Comparison of ENCODE assay signal across 9 mouse cellular contexts in genomic region chr7:6430342-6430741, GRCm38 (mm10). TPM values are rescaled to one million over a fixed set of nuclear protein-coding genes. Genes with fewer than 3 reads are reported as not detected.
DNase-seq lines count a peak whose midpoint lies in the region; ATAC-seq and TF ChIP-seq lines count a peak whose summit lies in the region.
"Had no signal": no experiment of that assay in that cellular context is flagged by ENCODE, and none has a peak within 500 bp of the region (broad histone marks: within the 10 kb centered on the region; RNA-seq: fewer than 3 reads in every experiment).

No protein-coding gene starts in this region.

- H3K36me3 ChIP-seq in forebrain, embryonic 14.5 days (ENCODE audit: control insufficient read depth, insufficient read depth, low read length) = no peaks in the 10 kb centered on the region
- no peaks in the 10 kb centered on the region for H3K36me3 ChIP-seq in forebrain, embryonic 15.5 days

- no peak overlapping the region for H3K4me2 ChIP-seq in forebrain, embryonic 14.5 days (ENCODE audit: low read length)
- H3K4me2 ChIP-seq in forebrain, embryonic 15.5 days (replicated peaks) = no peak overlapping the region

- no peak for ATAC-seq in forebrain, embryonic 14.5 days
- no peak for ATAC-seq in forebrain, embryonic 15.5 days (replicated peaks)
- peak; percentile 87 for ATAC-seq in common myeloid progenitor, adult 5-6 weeks (replicated peaks; ENCODE audit: low read depth, poor library complexity, severe bottlenecking)
- no peak for ATAC-seq in erythroid progenitor cell, adult 5-6 weeks (replicated peaks; ENCODE audit: low FRiP score, poor library complexity, severe bottlenecking)

- no peaks in the 10 kb centered on the region for H3K9me3 ChIP-seq in forebrain, embryonic 14.5 days (replicated peaks; ENCODE audit: control insufficient read depth, low read length)
- no peaks in the 10 kb centered on the region for H3K9me3 ChIP-seq in forebrain, embryonic 15.5 days

- no peak overlapping the region for H3K27ac ChIP-seq in forebrain, embryonic 14.5 days (ENCODE audit: low read depth, low read length)
- no peak overlapping the region for H3K27ac ChIP-seq in forebrain, embryonic 15.5 days (replicated peaks)

- TF ChIP-seq CTCF in lung, adult 2 months (IDR thresholded peaks at IDR 0.05; ENCODE audit: insufficient read depth, low read length) = peak; percentile 75

- H3K4me1 ChIP-seq in forebrain, embryonic 14.5 days (ENCODE audit: control insufficient read depth, insufficient read depth, low read length) = peaks cover 4% of the 10 kb centered on the region
- H3K4me1 ChIP-seq in forebrain, embryonic 15.5 days = peaks cover 11% of the 10 kb centered on the region
- H3K4me1 ChIP-seq in lung, adult 2 months (ENCODE audit: control insufficient read depth, insufficient read depth, low read length) = no peaks in the 10 kb centered on the region

- H3K9ac ChIP-seq in forebrain, embryonic 14.5 days (ENCODE audit: low read length) = no peak overlapping the region
- H3K9ac ChIP-seq in forebrain, embryonic 15.5 days (replicated peaks) = no peak overlapping the region

- H3K4me3 ChIP-seq in forebrain, embryonic 14.5 days (ENCODE audit: low read depth, low read length) = no peak overlapping the region
- H3K4me3 ChIP-seq in forebrain, embryonic 15.5 days = no peak overlapping the region
- no peak overlapping the region for H3K4me3 ChIP-seq in lung, adult 2 months (replicated peaks; ENCODE audit: extremely low read depth, low read depth, low read length)

- no peaks in the 10 kb centered on the region for H3K27me3 ChIP-seq in forebrain, embryonic 14.5 days (replicated peaks; ENCODE audit: control insufficient read depth, insufficient read depth, low read length)
- no peaks in the 10 kb centered on the region for H3K27me3 ChIP-seq in forebrain, embryonic 15.5 days

- WGBS in forebrain, embryonic 14.5 days = 34% methylated on average over 2 of the region's 2 CpGs
- 30% methylated on average over 2 of the region's 2 CpGs for WGBS in forebrain, embryonic 15.5 days
- 31% methylated on average over 2 of the region's 2 CpGs for WGBS in lung, adult 2 months

- DNase-seq in forebrain, embryonic 14.5 days (ENCODE audit: low spot score) = peak; percentile 24
- peak; percentile 26 for DNase-seq in right cerebral cortex, postnatal 14 days
- no peak for DNase-seq in right cerebral cortex, adult 2 months (ENCODE audit: low spot score in 2 of 2)
- DNase-seq in lung, adult 2 months = peak; percentile 8
- DNase-seq in ovary, postnatal 36 days (ENCODE audit: low spot score) = no peak

- TF ChIP-seq POLR2A in lung, adult 2 months (IDR thresholded peaks at IDR 0.05; ENCODE audit: borderline replicate concordance, extremely low read depth, low read depth, low read length) = no peak

RNA-seq across cellular contexts. Expression of gene Olfr1344, which starts 8.1 kb away (rescaled TPM):
- 0.14 TPM in 1 of 2 replicates, not detected in the other for polyA plus RNA-seq in forebrain, embryonic 14.5 days (2014; fragmentation: Nextera tagmentation; extraction: Ambion mirVana)
- polyA plus RNA-seq in forebrain, embryonic 15.5 days (2015; fragmentation: Nextera tagmentation; extraction: Ambion mirVana) = not detected in 2 replicates
- not detected in 2 replicates for total RNA-seq in common myeloid progenitor, adult 5-6 weeks (2017)
- polyA plus RNA-seq in lung, adult 2 months (2012; rRNA removed) = not detected in 2 replicates
- not detected in 2 replicates for total RNA-seq in erythroid progenitor cell, adult 5-6 weeks (2015; ENCODE audit: low replicate concordance)
- not detected in 2 replicates for total RNA-seq in erythroid progenitor cell, adult 5-6 weeks (2017; ENCODE audit: low replicate concordance)

RNA-seq across cellular contexts. Expression of gene Gm20715, which starts 20.3 kb away (rescaled TPM):
- polyA plus RNA-seq in forebrain, embryonic 14.5 days (2014; fragmentation: Nextera tagmentation; extraction: Ambion mirVana) = not detected in 2 replicates
- 0.06 TPM in 1 of 2 replicates, not detected in the other for polyA plus RNA-seq in forebrain, embryonic 15.5 days (2015; fragmentation: Nextera tagmentation; extraction: Ambion mirVana)
- total RNA-seq in common myeloid progenitor, adult 5-6 weeks (2017) = not detected in 2 replicates
- polyA plus RNA-seq in lung, adult 2 months (2012; rRNA removed) = 0.03 TPM in 1 of 2 replicates, not detected in the other
- total RNA-seq in erythroid progenitor cell, adult 5-6 weeks (2015; ENCODE audit: low replicate concordance) = not detected in 2 replicates
- total RNA-seq in erythroid progenitor cell, adult 5-6 weeks (2017; ENCODE audit: low replicate concordance) = not detected in 2 replicates
- polyA plus RNA-seq: neural tube, embryonic 14.5 days had no signal

RNA-seq across cellular contexts. Expression of gene Olfr1336, which starts 25.6 kb away (rescaled TPM):
- not detected in 2 replicates for polyA plus RNA-seq in forebrain, embryonic 14.5 days (2014; fragmentation: Nextera tagmentation; extraction: Ambion mirVana)
- polyA plus RNA-seq in forebrain, embryonic 15.5 days (2015; fragmentation: Nextera tagmentation; extraction: Ambion mirVana) = 0.03 TPM in 1 of 2 replicates, not detected in the other
- not detected in 2 replicates for total RNA-seq in common myeloid progenitor, adult 5-6 weeks (2017)
- polyA plus RNA-seq in lung, adult 2 months (2012; rRNA removed) = not detected in 2 replicates
- total RNA-seq in erythroid progenitor cell, adult 5-6 weeks (2015; ENCODE audit: low replicate concordance) = not detected in 2 replicates
- not detected in 2 replicates for total RNA-seq in erythroid progenitor cell, adult 5-6 weeks (2017; ENCODE audit: low replicate concordance)

RNA-seq across cellular contexts. Expression of gene Smim17, which starts 31.8 kb away (rescaled TPM):
- polyA plus RNA-seq in forebrain, embryonic 14.5 days (2014; fragmentation: Nextera tagmentation; extraction: Ambion mirVana) = 3.0 and 3.5 TPM in 2 replicates
- polyA plus RNA-seq in forebrain, embryonic 15.5 days (2015; fragmentation: Nextera tagmentation; extraction: Ambion mirVana) = 2.6 and 3.4 TPM in 2 replicates
- total RNA-seq in common myeloid progenitor, adult 5-6 weeks (2017) = not detected in 2 replicates
- not detected in 2 replicates for polyA plus RNA-seq in lung, adult 2 months (2012; rRNA removed)
- not detected in 2 replicates for total RNA-seq in erythroid progenitor cell, adult 5-6 weeks (2015; ENCODE audit: low replicate concordance)
- not detected in 2 replicates for total RNA-seq in erythroid progenitor cell, adult 5-6 weeks (2017; ENCODE audit: low replicate concordance)

RNA-seq across cellular contexts. Expression of gene Olfr1346, which starts 36.6 kb away (rescaled TPM):
- not detected in 2 replicates for polyA plus RNA-seq in forebrain, embryonic 14.5 days (2014; fragmentation: Nextera tagmentation; extraction: Ambion mirVana)
- not detected in 2 replicates for polyA plus RNA-seq in forebrain, embryonic 15.5 days (2015; fragmentation: Nextera tagmentation; extraction: Ambion mirVana)
- not detected in 2 replicates for total RNA-seq in common myeloid progenitor, adult 5-6 weeks (2017)
- not detected in 2 replicates for polyA plus RNA-seq in lung, adult 2 months (2012; rRNA removed)
- not detected in 2 replicates for total RNA-seq in erythroid progenitor cell, adult 5-6 weeks (2015; ENCODE audit: low replicate concordance)
- total RNA-seq in erythroid progenitor cell, adult 5-6 weeks (2017; ENCODE audit: low replicate concordance) = not detected in 2 replicates
- polyA plus RNA-seq: neural tube, embryonic 14.5 days had no signal

Comparison
In these comparisons a context has a peak if more than half of its experiments do, and no peak if none do; other contexts are left out.
1. DNase-seq: peak in forebrain, embryonic 14.5 days (single experiment), right cerebral cortex, postnatal 14 days (single experiment) and lung, adult 2 months (single experiment); none in right cerebral cortex, adult 2 months (0 of 2) and ovary, postnatal 36 days (single experiment).